Mouse (Mus musculus): ENCODE measurements around the gene Defb9. TPM values are rescaled to one million over a fixed set of nuclear protein-coding genes. Genes with fewer than 3 reads are reported as not detected.
"Not testable (repeated sequence)": the region's sequence is repeated elsewhere in the genome, so short reads cannot be mapped to it uniquely, and the experiment has no call there.

The Defb9 gene
- not detected in 2 replicates for polyA plus RNA-seq (2016; fragmentation: Nextera tagmentation; extraction: Ambion mirVana)

GRCm38 (mm10) chr8:21885321-21885720, at the start of gene Defb9:
Gene Defb9, minus strand, starts transcription at chr8:21885421.
- H3K4me3 ChIP-seq; H3K9me3 ChIP-seq (replicated peaks); DNase-seq (ENCODE audit: low spot score); H3K27me3 ChIP-seq (ENCODE audit: low read depth, poor library complexity, severe bottlenecking); H3K27ac ChIP-seq (replicated peaks); H3K4me1 ChIP-seq; H3K36me3 ChIP-seq: not testable (repeated sequence)

- Histone ChIP-seq H3K4me1 (no peaks in the 10 kb centered on the region), H3K36me3 (no peaks in the 10 kb centered on the region), H3K27me3 (ENCODE audit: low read depth, poor library complexity, severe bottlenecking) (no peaks in the 10 kb centered on the region), H3K4me3 (no peak within 1 kb of the TSS), H3K9me3 (replicated peaks) (0 out of 2 replicates have a peak, but pooled peaks cover 6% of the 10 kb centered on the region), H3K27ac (replicated peaks) (no peak within 1 kb of the TSS)
- 90% methylated on average over 6 of the region's 6 CpGs for WGBS
- no peak for DNase-seq (ENCODE audit: low spot score)
Measured at GRCm38 (mm10) chr8:21932610-21933009, 47.4 kb upstream of the Defb9 start, which contains the start of gene Defb15. Gene Defb15, minus strand, starts transcription at chr8:21932710.

- H3K27ac ChIP-seq (replicated peaks); DNase-seq (ENCODE audit: low spot score); H3K27me3 ChIP-seq (ENCODE audit: low read depth, poor library complexity, severe bottlenecking); H3K9me3 ChIP-seq (replicated peaks); H3K4me3 ChIP-seq; H3K4me1 ChIP-seq; H3K36me3 ChIP-seq: not testable (repeated sequence)
- 61% methylated on average over 3 of the region's 3 CpGs for WGBS
Measured at GRCm38 (mm10) chr8:21930754-21931153, 45.5 kb upstream of the Defb9 start.

- WGBS = 91% methylated on average over 3 of the region's 3 CpGs
Measured at GRCm38 (mm10) chr8:21915625-21916024, 30.4 kb upstream of the Defb9 start.

GRCm38 (mm10) chr8:21912554-21912953, 27.3 kb upstream of the Defb9 start:
- no peak for DNase-seq (ENCODE audit: low spot score)
- Histone ChIP-seq H3K36me3 (no peaks in the 10 kb centered on the region), H3K4me3 (no peak overlapping the region), H3K27ac (replicated peaks) (no peak overlapping the region), H3K4me1 (no peaks in the 10 kb centered on the region), H3K27me3 (ENCODE audit: low read depth, poor library complexity, severe bottlenecking) (no peaks in the 10 kb centered on the region), H3K9me3 (replicated peaks) (no peaks in the 10 kb centered on the region)
- 17% methylated on average over 2 of the region's 2 CpGs for WGBS

More at GRCm38 (mm10) chr8:21915625-21916024, 30.4 kb upstream of the Defb9 start:
- H3K36me3 ChIP-seq = no peaks in the 10 kb centered on the region
- H3K27me3 ChIP-seq (ENCODE audit: low read depth, poor library complexity, severe bottlenecking) = no peaks in the 10 kb centered on the region
- no peak for DNase-seq (ENCODE audit: low spot score)
- no peak overlapping the region for H3K4me3 ChIP-seq
- no peaks in the 10 kb centered on the region for H3K4me1 ChIP-seq
- H3K27ac ChIP-seq (replicated peaks) = no peak overlapping the region
- no peaks in the 10 kb centered on the region for H3K9me3 ChIP-seq (replicated peaks)

GRCm38 (mm10) chr8:21911931-21912330, 26.7 kb upstream of the Defb9 start:
- Histone ChIP-seq H3K27me3 (ENCODE audit: low read depth, poor library complexity, severe bottlenecking) (no peaks in the 10 kb centered on the region), H3K4me3 (no peak overlapping the region), H3K27ac (replicated peaks) (no peak overlapping the region), H3K4me1 (no peaks in the 10 kb centered on the region), H3K9me3 (replicated peaks) (no peaks in the 10 kb centered on the region), H3K36me3 (no peaks in the 10 kb centered on the region)
- no peak for DNase-seq (ENCODE audit: low spot score)
- 12% methylated on average over 1 of the region's 1 CpGs for WGBS

GRCm38 (mm10) chr8:21906290-21906689, 21.1 kb upstream of the Defb9 start, which contains the start of gene Defb11:
Gene Defb11, minus strand, starts transcription at chr8:21906412.
- H3K4me3 ChIP-seq; DNase-seq (ENCODE audit: low spot score); H3K27ac ChIP-seq (replicated peaks); H3K36me3 ChIP-seq; H3K4me1 ChIP-seq; H3K9me3 ChIP-seq (replicated peaks); H3K27me3 ChIP-seq (ENCODE audit: low read depth, poor library complexity, severe bottlenecking): not testable (repeated sequence)

GRCm38 (mm10) chr8:21858586-21858985, 26.6 kb downstream of the Defb9 start, which contains the start of gene Defb10:
Gene Defb10, plus strand, starts transcription at chr8:21858901.
- not testable (repeated sequence) for H3K27me3 ChIP-seq (ENCODE audit: low read depth, poor library complexity, severe bottlenecking); H3K36me3 ChIP-seq; H3K4me3 ChIP-seq; DNase-seq (ENCODE audit: low spot score); H3K27ac ChIP-seq (replicated peaks); H3K9me3 ChIP-seq (replicated peaks); H3K4me1 ChIP-seq
- WGBS = 30% methylated on average over 1 of the region's 1 CpGs

Other genes with a start within 250 kb of the Defb9 start
- gene Defa17, start 229.6 kb downstream of the Defb9 start, polyA plus RNA-seq (2016; fragmentation: Nextera tagmentation; extraction: Ambion mirVana) = not detected in 2 replicates
- not detected in 2 replicates for gene Defa34, start 219.6 kb downstream of the Defb9 start, polyA plus RNA-seq (2016; fragmentation: Nextera tagmentation; extraction: Ambion mirVana)
- not detected in 2 replicates for gene AY761184, start 181.8 kb downstream of the Defb9 start, polyA plus RNA-seq (2016; fragmentation: Nextera tagmentation; extraction: Ambion mirVana)
- not detected in 2 replicates for gene Defa24, start 150.9 kb downstream of the Defb9 start, polyA plus RNA-seq (2016; fragmentation: Nextera tagmentation; extraction: Ambion mirVana)
- gene Defb50, start 61.9 kb downstream of the Defb9 start, polyA plus RNA-seq (2016; fragmentation: Nextera tagmentation; extraction: Ambion mirVana) = not detected in 2 replicates
- gene Defb2, start 45.5 kb downstream of the Defb9 start, polyA plus RNA-seq (2016; fragmentation: Nextera tagmentation; extraction: Ambion mirVana) = not detected in 2 replicates
- not detected in 2 replicates for gene Defb10, start 26.5 kb downstream of the Defb9 start, polyA plus RNA-seq (2016; fragmentation: Nextera tagmentation; extraction: Ambion mirVana)
- not detected in 2 replicates for gene Defb11, start 21.0 kb upstream of the Defb9 start, polyA plus RNA-seq (2016; fragmentation: Nextera tagmentation; extraction: Ambion mirVana)
- gene Defb15, start 47.3 kb upstream of the Defb9 start, polyA plus RNA-seq (2016; fragmentation: Nextera tagmentation; extraction: Ambion mirVana) = not detected in 2 replicates
- gene Defb35, start 52.9 kb upstream of the Defb9 start, polyA plus RNA-seq (2016; fragmentation: Nextera tagmentation; extraction: Ambion mirVana) = not detected in 2 replicates
- not detected in 2 replicates for gene Defb13, start 61.3 kb upstream of the Defb9 start, polyA plus RNA-seq (2016; fragmentation: Nextera tagmentation; extraction: Ambion mirVana)
- gene Fam90a1a, start 73.3 kb upstream of the Defb9 start, polyA plus RNA-seq (2016; fragmentation: Nextera tagmentation; extraction: Ambion mirVana) = not detected in 2 replicates
- not detected in 2 replicates for gene Ccdc70, start 84.4 kb upstream of the Defb9 start, polyA plus RNA-seq (2016; fragmentation: Nextera tagmentation; extraction: Ambion mirVana)
- gene Atp7b, start 174.9 kb upstream of the Defb9 start, polyA plus RNA-seq (2016; fragmentation: Nextera tagmentation; extraction: Ambion mirVana) = 2.4 and 2.6 TPM in 2 replicates
- gene Alg11, start 175.3 kb upstream of the Defb9 start, polyA plus RNA-seq (2016; fragmentation: Nextera tagmentation; extraction: Ambion mirVana) = 39.4 and 41.0 TPM in 2 replicates
- 0.06 and 0.07 TPM in 2 replicates for gene Nek5, start 239.6 kb upstream of the Defb9 start, polyA plus RNA-seq (2016; fragmentation: Nextera tagmentation; extraction: Ambion mirVana)